Mouse (Mus musculus): ENCODE measurements around the gene Tmem255a.

Tmem255a gene

GRCm38 (mm10) chrX:38166064-38166463 is 86.2 kb downstream of the Tmem255a start:
- no peak for DNase-seq (ENCODE audit: low spot score)

DNA sequence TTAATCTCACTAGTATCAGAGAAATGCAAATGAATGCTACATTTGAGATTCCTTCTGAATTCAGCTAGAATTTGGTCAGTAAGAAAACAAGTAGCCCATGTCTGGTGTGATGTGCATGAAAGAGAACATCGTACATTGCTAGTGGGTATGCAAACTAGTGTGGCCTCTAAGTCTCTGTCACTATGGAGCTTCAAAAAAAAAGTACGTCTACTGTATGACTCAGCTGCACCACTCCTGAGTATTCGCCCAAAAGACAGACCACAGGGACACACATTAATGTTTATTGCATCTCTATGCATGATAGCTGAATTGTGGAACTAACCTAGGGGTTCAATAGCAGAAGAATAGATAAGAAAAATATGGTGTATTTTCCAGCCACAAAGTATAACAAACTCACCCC is 86.9 kb downstream of the Tmem255a start:
- DNase-seq (ENCODE audit: low spot score): no peak

DNA sequence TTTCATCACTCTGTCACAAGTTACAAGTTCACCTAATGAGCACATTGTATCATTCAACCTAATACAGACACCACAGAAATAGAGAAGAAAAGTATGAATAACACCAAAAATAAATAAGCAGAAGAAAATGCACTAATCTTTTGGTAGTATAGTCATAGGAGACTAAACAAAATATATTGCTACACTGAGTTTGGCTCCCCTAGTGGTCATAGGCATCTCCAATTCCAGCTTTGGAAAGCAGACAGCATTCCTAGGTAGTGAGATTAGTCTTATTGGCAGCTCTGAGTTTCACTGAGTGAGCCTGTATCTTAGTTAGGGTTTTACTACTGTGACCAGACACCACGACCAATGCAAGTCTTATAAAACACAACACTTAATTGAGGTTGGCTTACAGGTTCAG is 93.1 kb downstream of the Tmem255a start:
- DNase-seq (ENCODE audit: low spot score): no peak

Data from embryo, embryonic 10 days (tissue).